Mouse (Mus musculus) heart, postnatal 14 days (tissue): ENCODE data around the gene Fam184b. TPM values are rescaled to one million over a fixed set of nuclear protein-coding genes. Genes with fewer than 3 reads are reported as not detected.

Source experiments
- DNase-seq, 2 experiments: peaks; one replicate each; pipeline ENCODE4 v3.0.0; 2021 to 2022
- intact Hi-C: fragments of 180-260 bp; cut with DNase I; formaldehyde crosslinking; loops from one replicate; pipeline ENCODE4 v1.15.1; 2025
- total RNA-seq, 2 experiments: library from RNA; stranded (reverse); gene quantifications; 2 replicates each; pipeline ENCODE4 v1.2.3; 2021

The Fam184b gene
- total RNA-seq, 2 experiments from 2014 or later, result 0.07 TPM

- intact Hi-C loops, result loop anchor here (2.0 to 10.0 kb wide), 2 partner anchors 72 to 1296 kb away; partner anchors contain the start of gene Tapt1
- DNase-seq, result no peak
Observed at GRCm38 (mm10) chr5:45520809-45521110, 118.7 kb downstream of the Fam184b start.

GRCm38 (mm10) chr5:45519960-45520808 is 119.2 kb downstream of the Fam184b start, which contains the start of gene Med28:
Med28 (plus strand) TSS chr5:45520229.
- DNase-seq, result peak; percentile 95 to 96
- intact Hi-C loops, result loop anchor here (2.0 to 10.0 kb wide), 2 partner anchors 71 to 1295 kb away; partner anchors contain the start of gene Tapt1

GRCm38 (mm10) chr5:45515151-45515743 is 124.2 kb downstream of the Fam184b start:
- intact Hi-C loops, result no loop called here

GRCm38 (mm10) chr5:45514599-45514998 is 124.8 kb downstream of the Fam184b start:
- DNase-seq, result no peak
- intact Hi-C loops, result no loop called here

More at GRCm38 (mm10) chr5:45515151-45515743, 124.2 kb downstream of the Fam184b start:
- DNase-seq, result no peak

- intact Hi-C loops, result no loop called here
- no peak for DNase-seq
Observed at GRCm38 (mm10) chr5:45513511-45513910, 125.9 kb downstream of the Fam184b start.

GRCm38 (mm10) chr5:45512908-45513307 is 126.5 kb downstream of the Fam184b start:
- intact Hi-C loops, result no loop called here
- DNase-seq, result no peak

- intact Hi-C loops, result no loop called here
- no peak for DNase-seq
Observed at GRCm38 (mm10) chr5:45510071-45510470, 129.3 kb downstream of the Fam184b start.

- DNase-seq, result no peak
- intact Hi-C loops, result no loop called here
Observed at GRCm38 (mm10) chr5:45497564-45497963, 141.8 kb downstream of the Fam184b start.

GRCm38 (mm10) chr5:45496930-45497550 is 142.4 kb downstream of the Fam184b start:
- no peak for DNase-seq
- intact Hi-C loops, result no loop called here

GRCm38 (mm10) chr5:45496479-45496878 is 142.9 kb downstream of the Fam184b start:
- intact Hi-C loops, result no loop called here

GRCm38 (mm10) chr5:45496042-45496441 is 143.4 kb downstream of the Fam184b start:
- no peak for DNase-seq
- intact Hi-C loops, result no loop called here

More at GRCm38 (mm10) chr5:45496479-45496878, 142.9 kb downstream of the Fam184b start:
- no peak for DNase-seq

GRCm38 (mm10) chr5:45495429-45495975 is 143.9 kb downstream of the Fam184b start:
- intact Hi-C loops, result loop anchor here (2.0 kb wide), 1 partner anchor 21 kb away; no protein-coding TSS in a partner anchor
- no peak for DNase-seq

GRCm38 (mm10) chr5:45494093-45494755 is 145.2 kb downstream of the Fam184b start:
- no peak for DNase-seq
- intact Hi-C loops, result loop anchor here (2.0 kb wide), 1 partner anchor 23 kb away; no protein-coding TSS in a partner anchor

- intact Hi-C loops, result loop anchor here (2.0 kb wide), 2 partner anchors 23 to 43 kb away; partner anchors contain the start of gene Qdpr
- DNase-seq, result peak; percentile 100
Observed at GRCm38 (mm10) chr5:45493191-45494092, 146.0 kb downstream of the Fam184b start, which contains the start of gene Lap3. Lap3 (plus strand) TSS chr5:45493374.

GRCm38 (mm10) chr5:45491776-45492175 is 147.6 kb downstream of the Fam184b start:
- DNase-seq, result no peak
- intact Hi-C loops, result loop anchor here (2.0 kb wide), 1 partner anchor 41 kb away; the partner anchor contains the start of gene Qdpr

GRCm38 (mm10) chr5:45483654-45484053 is 155.8 kb downstream of the Fam184b start:
- DNase-seq, result no peak
- intact Hi-C loops, result no loop called here

- intact Hi-C loops, result no loop called here
- no peak for DNase-seq
Observed at GRCm38 (mm10) chr5:45482607-45483006, 156.8 kb downstream of the Fam184b start.

- intact Hi-C loops, result no loop called here
- DNase-seq, result no peak
Observed at GRCm38 (mm10) chr5:45481125-45481524, 158.3 kb downstream of the Fam184b start.

GRCm38 (mm10) chr5:45480066-45480465 is 159.3 kb downstream of the Fam184b start:
- DNase-seq, result no peak
- intact Hi-C loops, result no loop called here
